Mouse (Mus musculus): ENCODE measurements around the gene Txndc11. TPM values are rescaled to one million over a fixed set of nuclear protein-coding genes. Genes with fewer than 3 reads are reported as not detected.

Txndc11 gene
- polyA plus RNA-seq, 1 experiment from 2014 or later: 30.2 TPM

DNA sequence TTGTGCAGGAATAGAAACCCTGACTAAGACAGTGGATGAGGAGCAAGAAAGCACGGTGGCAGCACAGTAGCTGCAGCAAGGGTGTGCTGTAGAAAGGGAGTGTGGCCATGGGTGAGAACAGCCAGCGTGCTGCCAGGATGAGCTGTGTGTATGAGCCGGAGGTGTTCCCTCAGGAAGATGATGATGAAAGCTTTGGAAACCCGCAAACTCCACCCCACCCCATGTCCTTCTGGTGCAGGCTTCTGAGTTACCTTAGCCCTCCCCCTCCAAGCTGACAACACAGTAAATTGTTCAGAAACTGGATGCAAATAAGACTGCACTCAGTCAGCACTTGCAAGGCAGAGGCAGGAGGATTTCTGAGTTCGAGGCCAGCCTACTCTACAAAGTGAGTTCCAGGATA is 91.2 kb downstream of the Txndc11 start:
- Histone ChIP-seq H3K4me2 (ENCODE audit: low read length) (no peak overlapping the region), H3K4me3 (ENCODE audit: low read depth, low read length) (no peak overlapping the region), H3K4me1 (ENCODE audit: control insufficient read depth, insufficient read depth, low read length) (no peaks in the 10 kb centered on the region), H3K27ac (ENCODE audit: low read length) (no peak overlapping the region), H3K9me3 (replicated peaks; ENCODE audit: control insufficient read depth, low read length, poor library complexity, severe bottlenecking) (no peaks in the 10 kb centered on the region), H3K9ac (ENCODE audit: low read depth, low read length) (no peak overlapping the region), H3K36me3 (ENCODE audit: control insufficient read depth, insufficient read depth, low read length) (no peaks in the 10 kb centered on the region), H3K27me3 (ENCODE audit: control insufficient read depth, insufficient read depth, low read depth, low read length) (no peaks in the 10 kb centered on the region)
- WGBS: 88% methylated on average over 5 of the region's 5 CpGs
- no peak for ATAC-seq

- 65% methylated on average over 2 of the region's 2 CpGs for WGBS
Measured at GRCm38 (mm10) chr16:11040603-11041002, 93.8 kb downstream of the Txndc11 start.

DNA sequence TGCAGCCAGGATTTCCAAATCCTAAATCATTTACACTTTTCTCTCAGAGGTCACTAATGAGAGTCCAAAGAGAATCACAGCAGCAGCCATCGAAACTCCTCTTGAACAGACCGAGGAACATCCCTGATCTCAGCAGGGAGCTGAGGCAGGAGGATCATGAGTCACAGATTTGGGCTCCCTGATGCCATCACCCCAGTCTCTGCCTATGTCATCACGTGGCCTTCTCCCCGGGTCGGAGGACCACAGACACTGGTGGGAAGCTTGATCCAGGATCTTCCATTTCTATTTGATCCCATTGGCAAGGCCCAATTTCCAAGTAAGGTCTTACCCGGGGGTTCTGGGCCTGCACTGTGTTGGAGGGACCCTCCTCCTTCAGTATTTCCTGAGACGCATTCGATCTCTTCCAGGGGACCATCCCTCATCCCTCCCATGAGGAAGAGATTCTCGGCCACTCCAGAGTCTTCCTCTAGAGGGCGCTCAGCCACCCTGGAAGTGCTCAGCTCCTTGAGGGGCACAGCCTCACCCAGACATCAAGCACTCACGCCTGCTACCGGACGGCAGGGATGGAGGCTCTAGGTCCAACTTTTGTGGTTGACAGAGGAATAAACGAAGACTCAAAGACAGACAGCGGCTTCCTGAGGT is 98.5 kb downstream of the Txndc11 start:
- H3K4me3 ChIP-seq (ENCODE audit: low read depth, low read length): no peak overlapping the region
- H3K36me3 ChIP-seq (ENCODE audit: control insufficient read depth, insufficient read depth, low read length): no peaks in the 10 kb centered on the region
- no peak overlapping the region for H3K9ac ChIP-seq (ENCODE audit: low read depth, low read length)
- no peaks in the 10 kb centered on the region for H3K27me3 ChIP-seq (ENCODE audit: control insufficient read depth, insufficient read depth, low read depth, low read length)
- H3K4me2 ChIP-seq (ENCODE audit: low read length): no peak overlapping the region
- WGBS: 25% methylated on average over 15 of the region's 15 CpGs
- no peaks in the 10 kb centered on the region for H3K9me3 ChIP-seq (replicated peaks; ENCODE audit: control insufficient read depth, low read length, poor library complexity, severe bottlenecking)
- H3K4me1 ChIP-seq (ENCODE audit: control insufficient read depth, insufficient read depth, low read length): no peaks in the 10 kb centered on the region
- ATAC-seq: no peak
- H3K27ac ChIP-seq (ENCODE audit: low read length): no peak overlapping the region

More at GRCm38 (mm10) chr16:11040603-11041002, 93.8 kb downstream of the Txndc11 start:
- H3K4me1 ChIP-seq (ENCODE audit: control insufficient read depth, insufficient read depth, low read length): no peaks in the 10 kb centered on the region
- H3K9ac ChIP-seq (ENCODE audit: low read depth, low read length): no peak overlapping the region
- no peaks in the 10 kb centered on the region for H3K27me3 ChIP-seq (ENCODE audit: control insufficient read depth, insufficient read depth, low read depth, low read length)
- no peaks in the 10 kb centered on the region for H3K9me3 ChIP-seq (replicated peaks; ENCODE audit: control insufficient read depth, low read length, poor library complexity, severe bottlenecking)
- no peaks in the 10 kb centered on the region for H3K36me3 ChIP-seq (ENCODE audit: control insufficient read depth, insufficient read depth, low read length)
- no peak overlapping the region for H3K27ac ChIP-seq (ENCODE audit: low read length)
- no peak for ATAC-seq
- H3K4me3 ChIP-seq (ENCODE audit: low read depth, low read length): no peak overlapping the region
- no peak overlapping the region for H3K4me2 ChIP-seq (ENCODE audit: low read length)

DNA sequence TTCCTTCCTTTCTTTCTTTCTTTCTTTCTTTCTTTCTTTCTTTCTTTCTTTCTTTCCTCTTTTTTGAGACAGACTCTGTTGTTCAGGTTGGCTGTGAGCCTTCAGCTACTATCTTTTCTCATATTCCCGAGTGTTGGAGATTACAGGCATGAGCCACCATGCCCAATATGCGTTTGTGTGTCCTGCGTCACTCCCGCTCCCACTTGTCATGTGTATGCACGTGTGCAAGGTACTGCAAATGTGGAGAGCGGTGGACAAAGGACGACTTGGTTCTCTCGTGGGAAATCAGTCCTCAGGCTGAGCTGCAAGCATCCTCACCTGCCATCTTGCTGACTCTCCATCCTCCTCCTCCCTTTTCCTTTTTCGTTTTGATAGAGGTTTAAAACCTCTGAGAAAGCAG is 99.2 kb downstream of the Txndc11 start:
- H3K4me2 ChIP-seq (ENCODE audit: low read length): no peak overlapping the region

GRCm38 (mm10) chr16:11034193-11034803 is 100.2 kb downstream of the Txndc11 start:
- no peaks in the 10 kb centered on the region for H3K27me3 ChIP-seq (ENCODE audit: control insufficient read depth, insufficient read depth, low read depth, low read length)
- no peak overlapping the region for H3K27ac ChIP-seq (ENCODE audit: low read length)
- no peaks in the 10 kb centered on the region for H3K9me3 ChIP-seq (replicated peaks; ENCODE audit: control insufficient read depth, low read length, poor library complexity, severe bottlenecking)
- no peaks in the 10 kb centered on the region for H3K4me1 ChIP-seq (ENCODE audit: control insufficient read depth, insufficient read depth, low read length)
- no peak overlapping the region for H3K9ac ChIP-seq (ENCODE audit: low read depth, low read length)
- 4% methylated on average over 4 of the region's 4 CpGs for WGBS
- no peaks in the 10 kb centered on the region for H3K36me3 ChIP-seq (ENCODE audit: control insufficient read depth, insufficient read depth, low read length)
- H3K4me2 ChIP-seq (ENCODE audit: low read length): no peak overlapping the region
- 0 out of 2 replicates have a peak, but pooled peaks have one; percentile 36 for ATAC-seq
- no peak overlapping the region for H3K4me3 ChIP-seq (ENCODE audit: low read depth, low read length)

More for the DNA sequence above, 99.2 kb downstream of the Txndc11 start:
- Histone ChIP-seq H3K4me1 (ENCODE audit: control insufficient read depth, insufficient read depth, low read length) (no peaks in the 10 kb centered on the region), H3K27me3 (ENCODE audit: control insufficient read depth, insufficient read depth, low read depth, low read length) (no peaks in the 10 kb centered on the region), H3K27ac (ENCODE audit: low read length) (no peak overlapping the region), H3K9ac (ENCODE audit: low read depth, low read length) (no peak overlapping the region), H3K4me3 (ENCODE audit: low read depth, low read length) (no peak overlapping the region), H3K36me3 (ENCODE audit: control insufficient read depth, insufficient read depth, low read length) (no peaks in the 10 kb centered on the region), H3K9me3 (replicated peaks; ENCODE audit: control insufficient read depth, low read length, poor library complexity, severe bottlenecking) (no peaks in the 10 kb centered on the region)
- 77% methylated on average over 9 of the region's 9 CpGs for WGBS
- ATAC-seq: no peak

DNA sequence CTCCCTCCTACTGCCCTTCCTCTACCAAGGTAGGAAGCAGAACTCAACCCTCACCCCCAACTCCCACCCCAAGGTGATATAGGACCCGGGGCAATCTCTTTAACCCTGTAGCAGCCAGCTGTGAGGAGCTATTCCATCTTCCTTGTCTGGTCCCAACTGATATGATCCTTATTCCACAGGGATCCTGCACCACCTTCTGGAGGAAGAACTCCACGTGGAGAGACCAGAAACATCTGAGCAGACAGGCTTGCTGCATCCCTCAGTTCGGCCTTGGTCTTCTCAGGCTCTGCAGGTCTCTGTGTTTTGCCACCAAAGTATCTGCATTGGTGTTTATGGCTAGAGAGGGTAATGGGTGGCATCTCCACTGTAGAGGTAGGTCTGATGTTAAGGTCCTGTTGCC is 103.1 kb downstream of the Txndc11 start:
- no peak overlapping the region for H3K4me3 ChIP-seq (ENCODE audit: low read depth, low read length)
- no peaks in the 10 kb centered on the region for H3K27me3 ChIP-seq (ENCODE audit: control insufficient read depth, insufficient read depth, low read depth, low read length)
- H3K4me1 ChIP-seq (ENCODE audit: control insufficient read depth, insufficient read depth, low read length): no peaks in the 10 kb centered on the region
- 67% methylated on average over 3 of the region's 3 CpGs for WGBS
- H3K36me3 ChIP-seq (ENCODE audit: control insufficient read depth, insufficient read depth, low read length): no peaks in the 10 kb centered on the region
- no peak overlapping the region for H3K4me2 ChIP-seq (ENCODE audit: low read length)
- ATAC-seq: no peak
- H3K9ac ChIP-seq (ENCODE audit: low read depth, low read length): no peak overlapping the region
- no peaks in the 10 kb centered on the region for H3K9me3 ChIP-seq (replicated peaks; ENCODE audit: control insufficient read depth, low read length, poor library complexity, severe bottlenecking)
- no peak overlapping the region for H3K27ac ChIP-seq (ENCODE audit: low read length)

GRCm38 (mm10) chr16:11030844-11031243 is 103.6 kb downstream of the Txndc11 start:
- Histone ChIP-seq H3K27ac (ENCODE audit: low read length) (no peak overlapping the region), H3K4me1 (ENCODE audit: control insufficient read depth, insufficient read depth, low read length) (no peaks in the 10 kb centered on the region), H3K4me3 (ENCODE audit: low read depth, low read length) (no peak overlapping the region), H3K27me3 (ENCODE audit: control insufficient read depth, insufficient read depth, low read depth, low read length) (no peaks in the 10 kb centered on the region), H3K9me3 (replicated peaks; ENCODE audit: control insufficient read depth, low read length, poor library complexity, severe bottlenecking) (no peaks in the 10 kb centered on the region), H3K36me3 (ENCODE audit: control insufficient read depth, insufficient read depth, low read length) (no peaks in the 10 kb centered on the region), H3K9ac (ENCODE audit: low read depth, low read length) (no peak overlapping the region), H3K4me2 (ENCODE audit: low read length) (no peak overlapping the region)
- ATAC-seq: no peak
- WGBS: 84% methylated on average over 4 of the region's 4 CpGs

- H3K4me1 ChIP-seq (ENCODE audit: control insufficient read depth, insufficient read depth, low read length): no peaks in the 10 kb centered on the region
- no peak overlapping the region for H3K27ac ChIP-seq (ENCODE audit: low read length)
Measured at GRCm38 (mm10) chr16:11028206-11028605, 106.2 kb downstream of the Txndc11 start.

More at GRCm38 (mm10) chr16:11028206-11028605, 106.2 kb downstream of the Txndc11 start:
- 83% methylated on average over 7 of the region's 7 CpGs for WGBS
- H3K27me3 ChIP-seq (ENCODE audit: control insufficient read depth, insufficient read depth, low read depth, low read length): no peaks in the 10 kb centered on the region
- H3K4me3 ChIP-seq (ENCODE audit: low read depth, low read length): no peak overlapping the region
- no peaks in the 10 kb centered on the region for H3K36me3 ChIP-seq (ENCODE audit: control insufficient read depth, insufficient read depth, low read length)
- H3K9ac ChIP-seq (ENCODE audit: low read depth, low read length): no peak overlapping the region
- no peak overlapping the region for H3K4me2 ChIP-seq (ENCODE audit: low read length)
- no peaks in the 10 kb centered on the region for H3K9me3 ChIP-seq (replicated peaks; ENCODE audit: control insufficient read depth, low read length, poor library complexity, severe bottlenecking)
- ATAC-seq: no peak

Data from midbrain, embryonic 16.5 days (tissue).